Mouse (Mus musculus): Measurements from ENCODE around the gene Arhgap32. TPM values are rescaled to one million over a fixed set of nuclear protein-coding genes. Genes with fewer than 3 reads are reported as not detected.
"Not testable (repeated sequence)": the region's sequence is repeated elsewhere in the genome, so short reads cannot be mapped to it uniquely, and the experiment has no call there.

The Arhgap32 gene
- polyA plus RNA-seq, 2 experiments, result 0.21 to 0.34 TPM

- 23% methylated on average over 4 of the region's 4 CpGs for WGBS (ENCODE audit: insufficient replicate concordance)
- Histone ChIP-seq H3K9ac (replicated peaks) (no peak overlapping the region), H3K9me3 (ENCODE audit: control insufficient read depth, low read length) (no peaks in the 10 kb centered on the region), H3K36me3 (replicated peaks; ENCODE audit: control insufficient read depth, insufficient read depth, low read depth) (no peaks in the 10 kb centered on the region), H3K4me3 (ENCODE audit: insufficient read depth in 1 of 2, low read depth in 2 of 2, low read length in 2 of 2) (no peak overlapping the region), H3K27me3 (ENCODE audit: control insufficient read depth, insufficient read depth, low read length) (no peaks in the 10 kb centered on the region), H3K27ac (no peak overlapping the region), H3K4me2 (ENCODE audit: low read depth) (no peak overlapping the region), H3K4me1 (replicated peaks; ENCODE audit: control insufficient read depth in 2 of 2, insufficient read depth in 2 of 2, low read length in 1 of 2) (peaks cover 0 to 10% of the 10 kb centered on the region in 2 experiments; a peak in 3 of 4 replicates)
- TF ChIP-seq EP300 (IDR thresholded peaks at IDR 0.05; ENCODE audit: low read depth) (no peak), CTCF (IDR thresholded peaks at IDR 0.05; ENCODE audit: low read depth) (no peak)
- ATAC-seq (ENCODE audit: insufficient read depth) (no peak), DNase-seq (ENCODE audit: low read depth in 3 of 3, low spot score in 3 of 3) (no peak)
These were observed 1.9 kb downstream of the Arhgap32 start for GRCm38 (mm10) chr9:32117876-32118275.

GRCm38 (mm10) chr9:32118433-32118832 is 2.5 kb downstream of the Arhgap32 start:
- H3K9ac ChIP-seq (replicated peaks), result no peak overlapping the region
- no peaks in the 10 kb centered on the region for H3K9me3 ChIP-seq (ENCODE audit: control insufficient read depth, low read length)
- peak; percentile 73; the same call in 1 of the 2 replicates for ATAC-seq (ENCODE audit: insufficient read depth)
- TF ChIP-seq EP300 (IDR thresholded peaks at IDR 0.05; ENCODE audit: low read depth), result 0 out of 2 replicates have a peak, but pooled peaks have one; percentile 17
- TF ChIP-seq CTCF (IDR thresholded peaks at IDR 0.05; ENCODE audit: low read depth), result no peak
- no peaks in the 10 kb centered on the region for H3K27me3 ChIP-seq (ENCODE audit: control insufficient read depth, insufficient read depth, low read length)
- no peak for DNase-seq (ENCODE audit: low read depth in 3 of 3, low spot score in 3 of 3)
- H3K36me3 ChIP-seq (replicated peaks; ENCODE audit: control insufficient read depth, insufficient read depth, low read depth), result no peaks in the 10 kb centered on the region
- H3K4me2 ChIP-seq (ENCODE audit: low read depth), result no peak overlapping the region
- no peak overlapping the region for H3K4me3 ChIP-seq (ENCODE audit: insufficient read depth in 1 of 2, low read depth in 2 of 2, low read length in 2 of 2)
- H3K27ac ChIP-seq, result no peak overlapping the region
- peaks cover 0 to 10% of the 10 kb centered on the region in 2 experiments; a peak in 3 of 4 replicates for H3K4me1 ChIP-seq (replicated peaks; ENCODE audit: control insufficient read depth in 2 of 2, insufficient read depth in 2 of 2, low read length in 1 of 2)

GRCm38 (mm10) chr9:32119586-32119985 is 3.6 kb downstream of the Arhgap32 start:
- DNase-seq (ENCODE audit: low read depth in 3 of 3, low spot score in 3 of 3) (no peak), ATAC-seq (ENCODE audit: insufficient read depth) (no peak)
- Histone ChIP-seq H3K27ac (no peak overlapping the region), H3K9me3 (ENCODE audit: control insufficient read depth, low read length) (no peaks in the 10 kb centered on the region), H3K4me1 (replicated peaks; ENCODE audit: control insufficient read depth in 2 of 2, insufficient read depth in 2 of 2, low read length in 1 of 2) (peaks cover 0 to 10% of the 10 kb centered on the region in 2 experiments; a peak in 3 of 4 replicates), H3K9ac (replicated peaks) (no peak overlapping the region), H3K4me2 (ENCODE audit: low read depth) (no peak overlapping the region), H3K4me3 (ENCODE audit: insufficient read depth in 1 of 2, low read depth in 2 of 2, low read length in 2 of 2) (no peak overlapping the region), H3K36me3 (replicated peaks; ENCODE audit: control insufficient read depth, insufficient read depth, low read depth) (no peaks in the 10 kb centered on the region), H3K27me3 (ENCODE audit: control insufficient read depth, insufficient read depth, low read length) (no peaks in the 10 kb centered on the region)
- TF ChIP-seq CTCF (IDR thresholded peaks at IDR 0.05; ENCODE audit: low read depth) (no peak), EP300 (IDR thresholded peaks at IDR 0.05; ENCODE audit: low read depth) (no peak)
- WGBS (ENCODE audit: insufficient replicate concordance), result 85% methylated on average over 6 of the region's 6 CpGs

- Histone ChIP-seq H3K4me1 (replicated peaks; ENCODE audit: control insufficient read depth in 2 of 2, insufficient read depth in 2 of 2, low read length in 1 of 2) (peaks cover 0 to 10% of the 10 kb centered on the region in 2 experiments; a peak in 3 of 4 replicates), H3K36me3 (replicated peaks; ENCODE audit: control insufficient read depth, insufficient read depth, low read depth) (no peaks in the 10 kb centered on the region), H3K4me2 (ENCODE audit: low read depth) (no peak overlapping the region), H3K9me3 (ENCODE audit: control insufficient read depth, low read length) (no peaks in the 10 kb centered on the region), H3K9ac (replicated peaks) (no peak overlapping the region), H3K27ac (no peak overlapping the region), H3K27me3 (ENCODE audit: control insufficient read depth, insufficient read depth, low read length) (no peaks in the 10 kb centered on the region), H3K4me3 (ENCODE audit: insufficient read depth in 1 of 2, low read depth in 2 of 2, low read length in 2 of 2) (no peak overlapping the region)
- ATAC-seq (ENCODE audit: insufficient read depth) (no peak), DNase-seq (ENCODE audit: low read depth in 3 of 3, low spot score in 3 of 3) (no peak)
- WGBS (ENCODE audit: insufficient replicate concordance), result 55% methylated on average over 1 of the region's 1 CpGs
- TF ChIP-seq EP300 (IDR thresholded peaks at IDR 0.05; ENCODE audit: low read depth), result peak; percentile 22
- TF ChIP-seq CTCF (IDR thresholded peaks at IDR 0.05; ENCODE audit: low read depth), result no peak
These were observed 4.2 kb downstream of the Arhgap32 start for GRCm38 (mm10) chr9:32120162-32120561.

GRCm38 (mm10) chr9:32121271-32121670 is 5.3 kb downstream of the Arhgap32 start:
- 84% methylated on average over 13 of the region's 13 CpGs for whole genome bisulfite sequencing (ENCODE audit: insufficient replicate concordance)
- ATAC-seq (ENCODE audit: insufficient read depth), result not testable (repeated sequence)

More at GRCm38 (mm10) chr9:32121271-32121670, 5.3 kb downstream of the Arhgap32 start:
- H3K9ac ChIP-seq (replicated peaks); H3K36me3 ChIP-seq (replicated peaks; ENCODE audit: control insufficient read depth, insufficient read depth, low read depth); DNase-seq (ENCODE audit: low read depth in 3 of 3, low spot score in 3 of 3); H3K9me3 ChIP-seq (ENCODE audit: control insufficient read depth, low read length); H3K4me3 ChIP-seq (ENCODE audit: insufficient read depth in 1 of 2, low read depth in 2 of 2, low read length in 2 of 2); H3K27ac ChIP-seq; H3K4me2 ChIP-seq (ENCODE audit: low read depth); H3K27me3 ChIP-seq (ENCODE audit: control insufficient read depth, insufficient read depth, low read length): not testable (repeated sequence)
- peaks cover 0 to 10% of the 10 kb centered on the region in 2 experiments; a peak in 3 of 4 replicates for H3K4me1 ChIP-seq (replicated peaks; ENCODE audit: control insufficient read depth in 2 of 2, insufficient read depth in 2 of 2, low read length in 1 of 2)

All from liver, embryonic 14.5 days (tissue).